Mouse (Mus musculus): ENCODE results near the gene Pappa2.

- TF ChIP-seq POLR2A (IDR thresholded peaks at IDR 0.05; ENCODE audit: insufficient read depth, low read length) = no peak
- no peak for TF ChIP-seq CTCF (IDR thresholded peaks at IDR 0.05; ENCODE audit: low read depth, low read length)
- no peak for TF ChIP-seq EP300 (IDR thresholded peaks at IDR 0.05; ENCODE audit: insufficient read depth, low read depth, low read length)
Observed at GRCm38 (mm10) chr1:158819676-158820075, 160.6 kb downstream of the Pappa2 start.
